Mouse (Mus musculus) liver, postnatal 0 days (tissue): ENCODE results near the gene Bicra. TPM values are rescaled to one million over a fixed set of nuclear protein-coding genes. Genes with fewer than 3 reads are reported as not detected.
A peak's percentile ranks its signal among the peaks of the same experiment; 100 is the strongest.

Experiments
- ATAC-seq: fragments of 200-750 bp; cut with Nextera tagmentation; 2 replicates; pipeline ENCODE4 v1.8.0; 2017; ENCODE audit warnings: mild to moderate bottlenecking, moderate library complexity
- DNase-seq: peaks from one replicate; pipeline ENCODE4 v3.0.0-alpha.2; 2016
- H3K27ac ChIP-seq: fragments of 300-500 bp; sonication (generic); 2 replicates; pipeline ENCODE4 v1.5.1; 2014; ENCODE audit warnings: antibody characterized with exemption, moderate library complexity, mild to moderate bottlenecking, low read depth
- H3K27me3 ChIP-seq: fragments of 300-500 bp; sonication (generic); 2 replicates; pipeline ENCODE4 v1.6.1; 2014; ENCODE audit warnings: low read length, control low read depth, mixed read lengths; ENCODE audit not compliant: insufficient read depth
- H3K36me3 ChIP-seq: fragments of 300-500 bp; sonication (generic); replicated peaks from 2 replicates; pipeline ENCODE4 v1.6.1; 2014; ENCODE audit warnings: mild to moderate bottlenecking, control low read depth, low read length, moderate library complexity, mixed read lengths; ENCODE audit not compliant: insufficient read depth
- H3K4me1 ChIP-seq: fragments of 300-500 bp; sonication (generic); 2 replicates; pipeline ENCODE4 v1.6.1; 2014; ENCODE audit warnings: antibody characterized with exemption, mild to moderate bottlenecking, control low read depth; ENCODE audit not compliant: insufficient read depth
- H3K4me2 ChIP-seq: fragments of 300-500 bp; sonication (generic); 2 replicates; pipeline ENCODE4 v1.6.1; 2014; ENCODE audit warnings: low read depth, mild to moderate bottlenecking, low read length, moderate library complexity, mixed read lengths
- H3K4me3 ChIP-seq: fragments of 300-500 bp; sonication (generic); 2 replicates; pipeline ENCODE4 v1.5.1; 2014; ENCODE audit warnings: low read depth, low read length
- H3K9ac ChIP-seq: fragments of 300-500 bp; sonication (generic); replicated peaks from 2 replicates; pipeline ENCODE4 v1.6.1; 2014; ENCODE audit warnings: mild to moderate bottlenecking, moderate library complexity
- H3K9me3 ChIP-seq: fragments of 300-500 bp; sonication (generic); 2 replicates; pipeline ENCODE4 v1.6.1; 2016; ENCODE audit warnings: mild to moderate bottlenecking, control low read depth, low read length, mixed read lengths
- CTCF ChIP-seq: sonication (generic); IDR thresholded peaks from 2 replicates; pipeline ENCODE4 v1.5.1; 2016; ENCODE audit warnings: antibody characterized with exemption, low read depth
- EP300 ChIP-seq: IDR thresholded peaks from 2 replicates; pipeline ENCODE4 v1.6.1; 2016; ENCODE audit warnings: antibody characterized with exemption, low read depth, mild to moderate bottlenecking
- WGBS: fragments of 180-500 bp; shearing (Covaris S2); extraction: QIAGEN DNeasy Blood & Tissue Kit; methylation state at CpG from one replicate; pipeline ENCODE4 v1.1.7; 2014; ENCODE audit not compliant: insufficient replicate concordance; 5-methylcytosine and 5-hydroxymethylcytosine counted together
- polyA plus RNA-seq: library from polyadenylated mRNA; unstranded; fragments of >200 nt; fragmentation: Nextera tagmentation; extraction: Ambion mirVana; gene quantifications from 2 replicates; pipeline ENCODE4 v1.2.1, GENCODE M21; 2015

The Bicra gene
- polyA plus RNA-seq, 1 experiment from 2014 or later: 1.0 TPM

DNA sequence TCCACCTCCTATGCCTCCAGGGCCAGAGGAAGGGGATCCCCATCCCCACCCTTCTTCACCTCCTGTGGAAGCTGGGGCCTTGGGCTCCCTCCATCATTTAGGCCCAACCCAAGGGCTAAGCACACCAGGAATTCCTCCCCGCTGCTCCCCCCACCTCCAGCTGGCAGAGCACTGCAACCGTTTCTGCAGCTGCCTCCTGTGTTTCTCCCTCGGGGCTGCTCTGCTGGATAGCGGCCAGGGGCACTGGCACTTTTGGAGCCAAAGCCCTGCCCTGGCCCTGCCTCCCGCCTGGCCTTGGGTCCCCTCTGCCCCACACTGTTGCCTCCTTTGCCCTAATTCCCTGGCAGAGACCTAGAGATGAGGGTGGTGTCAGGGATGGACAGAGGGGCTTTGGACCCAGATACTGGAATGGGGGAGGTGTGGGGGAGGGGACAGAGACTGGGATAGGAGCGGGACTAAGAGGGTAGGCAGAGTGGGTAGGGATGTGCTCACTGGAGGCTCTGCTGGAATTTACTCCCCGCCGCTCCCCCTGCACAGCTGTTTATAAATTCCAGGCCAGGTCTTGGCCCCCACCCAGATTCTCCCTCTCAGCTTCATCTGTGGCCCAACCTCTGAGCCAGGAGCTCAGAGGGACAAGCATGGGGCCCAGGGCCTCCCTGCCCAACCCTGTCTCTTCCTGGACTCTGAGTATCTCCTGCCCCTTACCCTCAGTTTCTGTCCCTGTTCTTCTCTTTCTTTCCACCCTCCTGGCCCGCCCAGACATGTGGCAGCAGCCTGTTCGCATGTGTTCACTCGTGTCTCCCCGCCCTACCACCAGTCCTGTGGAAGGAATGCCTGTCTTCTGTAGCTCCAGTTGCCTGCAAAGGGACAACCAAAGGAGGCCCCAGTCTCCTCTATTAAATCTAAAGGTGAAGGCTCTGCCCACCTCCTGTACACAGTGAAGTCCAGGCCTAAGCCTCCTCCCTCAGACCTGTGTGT, 85.1 kb downstream of the Bicra start:
- peaks cover 6% of the 10 kb centered on the region for H3K4me1 ChIP-seq
- H3K9me3 ChIP-seq: no peaks in the 10 kb centered on the region
- H3K4me2 ChIP-seq: peak overlapping the region; percentile 22; the same call in 1 of the 2 replicates
- peak; percentile 56 for DNase-seq
- H3K9ac ChIP-seq: no peak overlapping the region
- TF ChIP-seq CTCF: no peak
- no peak for TF ChIP-seq EP300
- H3K4me3 ChIP-seq: no peak overlapping the region
- peak overlapping the region; percentile 60 for H3K27ac ChIP-seq
- 0 out of 2 replicates have a peak, but pooled peaks cover 1% of the 10 kb centered on the region for H3K27me3 ChIP-seq
- no peaks in the 10 kb centered on the region for H3K36me3 ChIP-seq
- 56% methylated on average over 10 of the region's 12 CpGs for WGBS
- peak; percentile 26; the same call in 1 of the 2 replicates for ATAC-seq

DNA sequence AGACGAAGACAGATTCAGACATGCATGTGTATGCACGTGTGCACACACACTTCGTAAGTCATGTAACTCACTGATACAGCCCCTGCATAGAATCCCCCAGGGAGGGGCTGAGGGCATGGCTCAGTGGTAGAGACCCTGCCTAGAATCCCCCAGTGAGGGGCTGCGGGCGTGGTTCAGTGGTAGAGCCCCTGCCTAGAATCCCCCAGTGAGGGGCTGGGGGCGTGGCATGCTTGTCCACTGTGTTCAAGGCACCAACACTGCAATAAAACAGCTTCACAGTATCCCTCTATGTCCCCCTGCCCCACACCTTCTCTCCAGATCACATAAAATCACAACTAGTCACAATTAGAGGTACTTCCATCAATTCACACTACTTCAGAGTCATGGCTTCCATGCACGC, 85.9 kb downstream of the Bicra start:
- 0 out of 2 replicates have a peak, but pooled peaks cover 5% of the 10 kb centered on the region for H3K27me3 ChIP-seq
- TF ChIP-seq CTCF (no peak), EP300 (no peak)
- H3K4me2 ChIP-seq: no peak overlapping the region
- no peak overlapping the region for H3K27ac ChIP-seq
- no peaks in the 10 kb centered on the region for H3K36me3 ChIP-seq
- no peak overlapping the region for H3K4me3 ChIP-seq
- DNase-seq (no peak), ATAC-seq (no peak)
- H3K4me1 ChIP-seq: peaks cover 3% of the 10 kb centered on the region; the same call in 1 of the 2 replicates
- WGBS: 78% methylated on average over 7 of the region's 7 CpGs
- no peak overlapping the region for H3K9ac ChIP-seq
- H3K9me3 ChIP-seq: no peaks in the 10 kb centered on the region

- ATAC-seq: no peak
- Histone ChIP-seq H3K4me1 (peaks cover 3% of the 10 kb centered on the region; the same call in 1 of the 2 replicates), H3K27me3 (0 out of 2 replicates have a peak, but pooled peaks cover 5% of the 10 kb centered on the region), H3K36me3 (no peaks in the 10 kb centered on the region), H3K9ac (no peak overlapping the region), H3K9me3 (no peaks in the 10 kb centered on the region), H3K4me2 (no peak overlapping the region), H3K27ac (no peak overlapping the region), H3K4me3 (no peak overlapping the region)
- 46% methylated on average over 4 of the region's 4 CpGs for WGBS
- TF ChIP-seq CTCF (no peak), EP300 (no peak)
- DNase-seq: no peak
Measured at GRCm38 (mm10) chr7:15961239-15961638, 86.5 kb downstream of the Bicra start.

GRCm38 (mm10) chr7:15960691-15961090, 87.0 kb downstream of the Bicra start:
- Histone ChIP-seq H3K9me3 (no peaks in the 10 kb centered on the region), H3K27me3 (0 out of 2 replicates have a peak, but pooled peaks cover 5% of the 10 kb centered on the region), H3K4me1 (peaks cover 3% of the 10 kb centered on the region), H3K36me3 (no peaks in the 10 kb centered on the region), H3K4me3 (no peak overlapping the region), H3K9ac (no peak overlapping the region), H3K4me2 (no peak overlapping the region), H3K27ac (no peak overlapping the region)
- DNase-seq: no peak
- TF ChIP-seq EP300: no peak
- no peak for TF ChIP-seq CTCF
- WGBS: 54% methylated on average over 4 of the region's 4 CpGs
- no peak for ATAC-seq

GRCm38 (mm10) chr7:15956143-15956542, 91.6 kb downstream of the Bicra start:
- DNase-seq (no peak), ATAC-seq (no peak)
- Histone ChIP-seq H3K27me3 (peaks cover 11% of the 10 kb centered on the region; the same call in 1 of the 2 replicates), H3K4me3 (no peak overlapping the region), H3K27ac (no peak overlapping the region), H3K4me2 (no peak overlapping the region), H3K36me3 (no peaks in the 10 kb centered on the region), H3K9ac (no peak overlapping the region), H3K4me1 (peaks cover 23% of the 10 kb centered on the region), H3K9me3 (no peaks in the 10 kb centered on the region)
- WGBS: 69% methylated on average over 5 of the region's 5 CpGs
- no peak for TF ChIP-seq CTCF

- no peak for ATAC-seq
- TF ChIP-seq CTCF (no peak), EP300 (no peak)
- peak overlapping the region; percentile 29 for H3K4me3 ChIP-seq
- H3K4me1 ChIP-seq: peaks cover 23% of the 10 kb centered on the region
- peak overlapping the region; percentile 61 for H3K4me2 ChIP-seq
- H3K9me3 ChIP-seq: no peaks in the 10 kb centered on the region
- peaks cover 11% of the 10 kb centered on the region; the same call in 1 of the 2 replicates for H3K27me3 ChIP-seq
- H3K36me3 ChIP-seq: no peaks in the 10 kb centered on the region
- DNase-seq: no peak
- H3K9ac ChIP-seq: 0 out of 2 replicates have a peak overlapping the region, but pooled peaks have one; percentile 27
- 27% methylated on average over 7 of the region's 7 CpGs for WGBS
- H3K27ac ChIP-seq: no peak overlapping the region
Measured at GRCm38 (mm10) chr7:15955509-15955908, 92.2 kb downstream of the Bicra start.
